Mouse (Mus musculus): ENCODE data around the gene Rpp14.

DNA sequence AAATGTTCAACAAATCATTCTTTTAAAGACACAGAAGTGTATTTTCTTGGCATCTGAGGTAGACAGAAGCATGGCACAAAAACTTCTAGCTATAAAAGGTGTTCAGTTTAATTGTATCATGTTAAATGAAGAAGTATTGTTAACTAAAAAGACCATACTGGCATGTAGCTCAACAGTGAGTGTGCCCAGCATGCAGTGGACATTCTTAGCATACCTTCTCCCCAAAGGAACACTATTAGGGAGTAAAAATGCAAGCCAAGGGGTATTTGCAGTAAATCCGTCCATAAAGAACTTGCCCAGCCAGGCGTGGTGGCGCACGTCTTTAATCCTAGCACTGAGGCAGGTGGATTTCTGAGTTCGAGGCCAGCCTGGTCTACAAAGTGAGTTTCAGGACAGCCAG lies 43.8 kb upstream of the Rpp14 start:
- TF ChIP-seq CTCF (IDR thresholded peaks at IDR 0.05; ENCODE audit: borderline replicate concordance, control insufficient read depth, extremely low read depth, insufficient read depth, low read length, poor library complexity) (no peak), POLR2A (IDR thresholded peaks at IDR 0.05; ENCODE audit: control insufficient read depth, extremely low read depth, insufficient read depth, low read length, poor library complexity) (no peak)
